Mouse (Mus musculus): ENCODE results near the gene Slc24a4. TPM values are rescaled to one million over a fixed set of nuclear protein-coding genes. Genes with fewer than 3 reads are reported as not detected.

The Slc24a4 gene
- total and polyA plus RNA-seq, 3 experiments = 0.23 to 0.69 (median 0.34) TPM

DNA sequence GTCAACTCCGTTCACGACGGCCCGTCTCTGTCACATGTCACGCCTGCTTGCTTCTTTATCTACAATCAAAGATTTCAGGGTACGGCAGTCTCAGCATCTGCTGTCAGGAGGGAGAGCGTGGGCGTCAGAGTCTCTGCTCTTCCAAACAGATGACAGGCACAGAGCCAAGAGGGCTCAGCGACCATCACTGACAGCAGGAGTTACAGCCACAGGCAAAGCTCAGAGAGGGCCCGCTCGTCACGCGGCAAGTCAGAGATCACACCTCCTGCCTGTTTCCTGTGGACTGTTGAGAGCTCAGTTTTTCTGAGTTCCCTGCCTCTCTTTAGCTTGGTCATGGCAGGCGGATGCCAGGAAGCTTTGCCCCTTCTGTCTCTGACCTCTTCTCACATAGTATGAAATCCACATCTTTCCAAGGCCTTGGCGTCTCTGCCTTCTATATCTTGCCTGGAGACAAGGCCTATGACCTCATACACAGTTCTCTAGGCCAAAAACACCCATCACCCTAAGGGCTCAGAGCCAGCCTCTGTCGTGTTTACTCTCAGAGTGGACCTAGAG, 180.0 kb downstream of the Slc24a4 start:
- no peaks in the 10 kb centered on the region for H3K79me2 ChIP-seq (replicated peaks; ENCODE audit: control insufficient read depth, extremely low read depth, insufficient read depth, poor library complexity, severe bottlenecking)
- no peak for DNase-seq (ENCODE audit: extremely low read depth)
- peaks cover 5 to 50% of the 10 kb centered on the region in 2 experiments for H3K36me3 ChIP-seq (replicated peaks in 1 of 2; ENCODE audit: control insufficient read depth in 1 of 2, insufficient read depth in 1 of 2, low read length in 1 of 2)
- no peak overlapping the region for H3K4me3 ChIP-seq (replicated peaks in 1 of 3; ENCODE audit: low read depth in 2 of 3, low read length in 2 of 3, poor library complexity in 1 of 3)
- peaks cover 0 to 16% of the 10 kb centered on the region in 2 experiments; a peak in 2 of 4 replicates for H3K4me1 ChIP-seq (ENCODE audit: control insufficient read depth in 1 of 2, insufficient read depth in 2 of 2)
- H3K4me2 ChIP-seq (ENCODE audit: insufficient read depth, low read depth, poor library complexity, severe bottlenecking) = no peak overlapping the region
- H3K9me3 ChIP-seq (replicated peaks; ENCODE audit: low read length) = peaks cover 20% of the 10 kb centered on the region
- in situ Hi-C loops (cut with MboI; ENCODE audit: low pct_ligation_motif_present, low pct_unique_long_range_greater_than_20kb, low sequenced_read_pairs) (no loop called here), dilution Hi-C loops (cut with MboI; ENCODE audit: extremely low pct_ligation_motif_present, extremely low pct_unique_long_range_greater_than_20kb, low sequenced_read_pairs) (no loop called here)
- TF ChIP-seq RAD21 (IDR thresholded peaks at IDR 0.05; ENCODE audit: low read depth, low read length) = no peak
- TF ChIP-seq MXI1 (IDR thresholded peaks at IDR 0.05; ENCODE audit: low read depth, low read length) = no peak
- no peak for TF ChIP-seq USF2 (conservative IDR thresholded peaks at IDR 0.05; ENCODE audit: low read depth, low read length)
- no peak for TF ChIP-seq MYC (IDR thresholded peaks at IDR 0.05; ENCODE audit: low read depth, low read length)
- no peak for TF ChIP-seq POLR2AphosphoS2 (IDR thresholded peaks at IDR 0.05; ENCODE audit: low read depth, low read length)
- no peak for TF ChIP-seq SIN3A (IDR thresholded peaks at IDR 0.05; ENCODE audit: low read length)
- TF ChIP-seq ZNF384 (IDR thresholded peaks at IDR 0.05; ENCODE audit: low read depth, low read length) = no peak
- TF ChIP-seq TCF12 (IDR thresholded peaks at IDR 0.05; ENCODE audit: low read depth, low read length) = no peak
- no peak for TF ChIP-seq ETS1 (conservative IDR thresholded peaks at IDR 0.05; ENCODE audit: low read depth, low read length)
- TF ChIP-seq ZMIZ1 (IDR thresholded peaks at IDR 0.05; ENCODE audit: low read depth, low read length) = no peak
- TF ChIP-seq UBTF (IDR thresholded peaks at IDR 0.05; ENCODE audit: low read depth, low read length) = no peak
- no peak for TF ChIP-seq MAX (IDR thresholded peaks at IDR 0.05; ENCODE audit: low read length)
- TF ChIP-seq MEF2A (IDR thresholded peaks at IDR 0.05; ENCODE audit: borderline replicate concordance, low read depth, low read length) = no peak
- TF ChIP-seq PAX5 (IDR thresholded peaks at IDR 0.05; ENCODE audit: low read length) = no peak
- no peak for TF ChIP-seq ZKSCAN1 (IDR thresholded peaks at IDR 0.05; ENCODE audit: borderline replicate concordance, low read depth, low read length)
- TF ChIP-seq RCOR1 (conservative IDR thresholded peaks at IDR 0.05; ENCODE audit: low read depth, low read length) = no peak
- no peak for TF ChIP-seq NRF1 (IDR thresholded peaks at IDR 0.05; ENCODE audit: low read depth, low read length)
- TF ChIP-seq ELF1 (IDR thresholded peaks at IDR 0.05; ENCODE audit: low read depth, low read length) = no peak
- H3K9ac ChIP-seq (ENCODE audit: insufficient read depth, low read depth) = no peak overlapping the region
- H3K27ac ChIP-seq (ENCODE audit: insufficient read depth, low read depth) = no peak overlapping the region
- no peaks in the 10 kb centered on the region for H3K27me3 ChIP-seq (replicated peaks)

DNA sequence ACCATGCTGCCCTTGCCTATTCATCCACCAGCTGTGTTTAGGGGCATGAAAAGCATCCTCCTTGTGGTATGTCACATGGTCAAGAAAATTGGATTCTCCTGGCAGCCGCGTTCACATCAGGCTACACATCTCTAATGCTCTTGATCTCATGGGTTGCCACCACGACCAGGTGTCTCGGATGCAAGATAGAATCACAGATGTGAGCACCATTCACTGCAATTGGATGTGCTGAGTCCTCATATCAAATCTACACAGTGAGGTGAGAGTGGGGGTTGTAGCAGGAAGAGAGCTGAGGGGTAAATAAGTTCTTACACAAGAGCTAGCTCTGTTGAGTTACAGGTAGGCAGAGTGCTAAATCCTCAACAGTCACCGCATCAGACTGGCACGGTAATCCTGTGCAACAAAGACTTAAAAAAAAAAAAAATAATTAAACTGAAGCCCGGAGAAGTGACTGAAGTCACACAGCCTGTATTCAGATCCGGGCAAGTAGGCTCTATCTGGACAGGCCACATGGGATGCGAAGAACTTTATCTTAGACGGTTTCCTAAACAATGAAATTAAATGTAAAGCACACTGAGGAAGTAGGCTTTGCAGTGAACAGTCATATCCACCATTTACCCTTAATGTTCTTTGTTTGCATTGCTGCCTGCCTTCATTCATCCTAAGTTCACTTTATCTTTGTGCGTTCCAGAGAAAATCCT, 180.7 kb downstream of the Slc24a4 start:
- in situ Hi-C loops (cut with MboI; ENCODE audit: low pct_ligation_motif_present, low pct_unique_long_range_greater_than_20kb, low sequenced_read_pairs) (no loop called here), dilution Hi-C loops (cut with MboI; ENCODE audit: extremely low pct_ligation_motif_present, extremely low pct_unique_long_range_greater_than_20kb, low sequenced_read_pairs) (no loop called here)
- no peaks in the 10 kb centered on the region for H3K27me3 ChIP-seq (replicated peaks)
- peaks cover 5 to 55% of the 10 kb centered on the region in 2 experiments for H3K36me3 ChIP-seq (replicated peaks in 1 of 2; ENCODE audit: control insufficient read depth in 1 of 2, insufficient read depth in 1 of 2, low read length in 1 of 2)
- H3K27ac ChIP-seq (ENCODE audit: insufficient read depth, low read depth) = no peak overlapping the region
- H3K79me2 ChIP-seq (replicated peaks; ENCODE audit: control insufficient read depth, extremely low read depth, insufficient read depth, poor library complexity, severe bottlenecking) = no peaks in the 10 kb centered on the region
- H3K4me2 ChIP-seq (ENCODE audit: insufficient read depth, low read depth, poor library complexity, severe bottlenecking) = no peak overlapping the region
- H3K9me3 ChIP-seq (replicated peaks; ENCODE audit: low read length) = peaks cover 20% of the 10 kb centered on the region
- TF ChIP-seq UBTF (IDR thresholded peaks at IDR 0.05; ENCODE audit: low read depth, low read length) (no peak), TBP (conservative IDR thresholded peaks at IDR 0.05; ENCODE audit: low read depth, low read length) (no peak), MEF2A (IDR thresholded peaks at IDR 0.05; ENCODE audit: borderline replicate concordance, low read depth, low read length) (no peak), JUN (IDR thresholded peaks at IDR 0.05; ENCODE audit: insufficient read depth, low read depth, low read length) (no peak), USF1 (IDR thresholded peaks at IDR 0.05; ENCODE audit: low read depth, low read length) (no peak), JUND (conservative IDR thresholded peaks at IDR 0.05; ENCODE audit: low read depth, low read length) (no peak), CHD2 (IDR thresholded peaks at IDR 0.05; ENCODE audit: low read length) (no peak)
- no peak overlapping the region for H3K9ac ChIP-seq (ENCODE audit: insufficient read depth, low read depth)
- no peak overlapping the region for H3K4me3 ChIP-seq (replicated peaks in 1 of 3; ENCODE audit: low read depth in 2 of 3, low read length in 2 of 3, poor library complexity in 1 of 3)
- DNase-seq (ENCODE audit: extremely low read depth) = no peak
- H3K4me1 ChIP-seq (ENCODE audit: control insufficient read depth in 1 of 2, insufficient read depth in 2 of 2) = peaks cover 0 to 13% of the 10 kb centered on the region in 2 experiments; a peak in 2 of 4 replicates
